Comparison of ENCODE assay signal across 8 mouse cellular contexts in genomic region chr2:105397446-105398211, GRCm38 (mm10). TPM values are rescaled to one million over a fixed set of nuclear protein-coding genes. Genes with fewer than 3 reads are reported as not detected.
DNase-seq lines count a peak whose midpoint lies in the region; ATAC-seq and TF ChIP-seq lines count a peak whose summit lies in the region.

No protein-coding gene starts in this region.

- H3K9me3 ChIP-seq in embryonic facial prominence, embryonic 12.5 days: no peaks in the 10 kb centered on the region
- no peaks in the 10 kb centered on the region for H3K9me3 ChIP-seq in intestine, postnatal 0 days (ENCODE audit: control insufficient read depth)

- H3K4me1 ChIP-seq in lung, adult 2 months (ENCODE audit: control insufficient read depth, insufficient read depth, low read length): peaks cover 10% of the 10 kb centered on the region
- H3K4me1 ChIP-seq in embryonic facial prominence, embryonic 12.5 days: peaks cover 23% of the 10 kb centered on the region
- peaks cover 9% of the 10 kb centered on the region; the same call in 1 of the 2 replicates for H3K4me1 ChIP-seq in intestine, postnatal 0 days (replicated peaks; ENCODE audit: control insufficient read depth, insufficient read depth, low read length)

- H3K36me3 ChIP-seq in embryonic facial prominence, embryonic 12.5 days: peaks cover 17% of the 10 kb centered on the region
- no peaks in the 10 kb centered on the region for H3K36me3 ChIP-seq in intestine, postnatal 0 days (ENCODE audit: control insufficient read depth, insufficient read depth)

- no peak for TF ChIP-seq CTCF in lung, adult 2 months (IDR thresholded peaks at IDR 0.05; ENCODE audit: insufficient read depth, low read length)
- TF ChIP-seq CTCF in intestine, postnatal 0 days (IDR thresholded peaks at IDR 0.05; ENCODE audit: low read depth): no peak

- DNase-seq in lung, adult 2 months: no peak
- DNase-seq in lung, postnatal 10 days: no peak
- peak; percentile 38 for DNase-seq in retina, embryonic 14.5 days (ENCODE audit: low spot score)
- DNase-seq in left cerebral cortex, adult 18-20 months (ENCODE audit: low spot score in 2 of 2): no peak
- DNase-seq in layer of hippocampus, postnatal 14 days (ENCODE audit: low spot score in 2 of 2): no peak
- no peak for DNase-seq in gastrocnemius, adult 18-20 months (ENCODE audit: low spot score)

- peak overlapping the region; percentile 86 for H3K9ac ChIP-seq in embryonic facial prominence, embryonic 12.5 days
- H3K9ac ChIP-seq in intestine, postnatal 0 days (ENCODE audit: low read depth, low read length): 0 out of 2 replicates have a peak overlapping the region, but pooled peaks have one; percentile 74

- ATAC-seq in embryonic facial prominence, embryonic 12.5 days (ENCODE audit: insufficient number of reproducible peaks, insufficient read depth, low FRiP score, low TSS enrichment): no peak
- ATAC-seq in intestine, postnatal 0 days: no peak

- peak overlapping the region; percentile 72 for H3K4me2 ChIP-seq in embryonic facial prominence, embryonic 12.5 days (replicated peaks)
- peak overlapping the region; percentile 97 for H3K4me2 ChIP-seq in intestine, postnatal 0 days (replicated peaks; ENCODE audit: low read depth)

- 51% methylated on average over 5 of the region's 5 CpGs for WGBS in lung, adult 2 months
- WGBS in embryonic facial prominence, embryonic 12.5 days: 27% methylated on average over 5 of the region's 5 CpGs
- 39% methylated on average over 5 of the region's 5 CpGs for WGBS in intestine, postnatal 0 days

- peak overlapping the region; percentile 98; the same call in 1 of the 2 replicates for H3K27ac ChIP-seq in embryonic facial prominence, embryonic 12.5 days
- H3K27ac ChIP-seq in intestine, postnatal 0 days (ENCODE audit: low read depth, low read length): no peak overlapping the region

- TF ChIP-seq POLR2A in lung, adult 2 months (IDR thresholded peaks at IDR 0.05; ENCODE audit: borderline replicate concordance, extremely low read depth, low read depth, low read length): no peak

- no peaks in the 10 kb centered on the region for H3K27me3 ChIP-seq in embryonic facial prominence, embryonic 12.5 days
- no peaks in the 10 kb centered on the region; the same call in 1 of the 2 replicates for H3K27me3 ChIP-seq in intestine, postnatal 0 days (replicated peaks; ENCODE audit: control insufficient read depth, insufficient read depth, low read length)

- peak overlapping the region; percentile 3 for H3K4me3 ChIP-seq in lung, adult 2 months (replicated peaks; ENCODE audit: extremely low read depth, low read depth, low read length)
- peak overlapping the region; percentile 68 for H3K4me3 ChIP-seq in embryonic facial prominence, embryonic 12.5 days
- H3K4me3 ChIP-seq in intestine, postnatal 0 days (ENCODE audit: low read depth, low read length): peak overlapping the region; percentile 79

RNA-seq across cellular contexts. Expression of gene Rcn1, which starts 1.5 kb away (rescaled TPM):
- polyA plus RNA-seq in lung, adult 2 months (2012; rRNA removed): 20.6 and 23.8 TPM in 2 replicates
- polyA plus RNA-seq in embryonic facial prominence, embryonic 12.5 days (2016; fragmentation: Nextera tagmentation; extraction: Ambion mirVana): 187 and 201 TPM in 2 replicates
- 28.5 and 29.5 TPM in 2 replicates for polyA plus RNA-seq in intestine, postnatal 0 days (2015; fragmentation: Nextera tagmentation; extraction: Ambion mirVana)
- total RNA-seq in left cerebral cortex, adult 18-20 months (2021): 10 to 100 TPM; 21.6 to 28.7 TPM
- total RNA-seq in layer of hippocampus, postnatal 14 days (2021): 10 to 100 TPM; 17.3 to 18.0 TPM
- 1 to 10 TPM; 5.1 to 5.4 TPM for total RNA-seq in gastrocnemius, adult 18-20 months (2021)

Comparison
In these comparisons a context has a peak if more than half of its experiments do, and no peak if none do; other contexts are left out.
1. H3K4me3 ChIP-seq: peak in every context shown above with its lines; median percentile 79 in intestine, postnatal 0 days; 68 in embryonic facial prominence, embryonic 12.5 days; 3 in lung, adult 2 months.